Mouse (Mus musculus): ENCODE results near the gene Capns2.

- no peak for TF ChIP-seq POLR2A (IDR thresholded peaks at IDR 0.05; ENCODE audit: borderline replicate concordance, low read depth, low read length)
- TF ChIP-seq CTCF (IDR thresholded peaks at IDR 0.05; ENCODE audit: low read depth, low read length) = no peak
Measured at GRCm38 (mm10) chr8:92853188-92853983, 47.8 kb upstream of the Capns2 start.
